Mouse (Mus musculus) hematopoietic stem cell, adult 5-6 weeks (primary cell): ENCODE data around the gene Ccdc93. TPM values are rescaled to one million over a fixed set of nuclear protein-coding genes. Genes with fewer than 3 reads are reported as not detected.
A peak's percentile ranks its signal among the peaks of the same experiment; 100 is the strongest.

Experiments
- ATAC-seq, 2 experiments: fragments of 125-278 bp in 1 of 2; replicated peaks in 1 of 2; 2 replicates each; pipeline ENCODE4 v1.8.0; 2016 to 2017; ENCODE audit warnings: inconsistent platforms in 2 of 2, mild to moderate bottlenecking in 2 of 2, moderate number of reproducible peaks in 2 of 2, low read depth in 1 of 2, moderate TSS enrichment in 1 of 2; ENCODE audit not compliant: low FRiP score in 2 of 2, poor library complexity in 2 of 2, severe bottlenecking in 2 of 2, insufficient read depth in 1 of 2, low TSS enrichment in 1 of 2
- total RNA-seq: library from RNA; stranded (forward); fragments of 172-1452, 232-1000 nt; gene quantifications from 2 replicates; pipeline ENCODE4 v1.2.3, GENCODE M21; 2017

The Ccdc93 gene
- 18.4 and 18.8 TPM in 2 replicates for total RNA-seq

DNA sequence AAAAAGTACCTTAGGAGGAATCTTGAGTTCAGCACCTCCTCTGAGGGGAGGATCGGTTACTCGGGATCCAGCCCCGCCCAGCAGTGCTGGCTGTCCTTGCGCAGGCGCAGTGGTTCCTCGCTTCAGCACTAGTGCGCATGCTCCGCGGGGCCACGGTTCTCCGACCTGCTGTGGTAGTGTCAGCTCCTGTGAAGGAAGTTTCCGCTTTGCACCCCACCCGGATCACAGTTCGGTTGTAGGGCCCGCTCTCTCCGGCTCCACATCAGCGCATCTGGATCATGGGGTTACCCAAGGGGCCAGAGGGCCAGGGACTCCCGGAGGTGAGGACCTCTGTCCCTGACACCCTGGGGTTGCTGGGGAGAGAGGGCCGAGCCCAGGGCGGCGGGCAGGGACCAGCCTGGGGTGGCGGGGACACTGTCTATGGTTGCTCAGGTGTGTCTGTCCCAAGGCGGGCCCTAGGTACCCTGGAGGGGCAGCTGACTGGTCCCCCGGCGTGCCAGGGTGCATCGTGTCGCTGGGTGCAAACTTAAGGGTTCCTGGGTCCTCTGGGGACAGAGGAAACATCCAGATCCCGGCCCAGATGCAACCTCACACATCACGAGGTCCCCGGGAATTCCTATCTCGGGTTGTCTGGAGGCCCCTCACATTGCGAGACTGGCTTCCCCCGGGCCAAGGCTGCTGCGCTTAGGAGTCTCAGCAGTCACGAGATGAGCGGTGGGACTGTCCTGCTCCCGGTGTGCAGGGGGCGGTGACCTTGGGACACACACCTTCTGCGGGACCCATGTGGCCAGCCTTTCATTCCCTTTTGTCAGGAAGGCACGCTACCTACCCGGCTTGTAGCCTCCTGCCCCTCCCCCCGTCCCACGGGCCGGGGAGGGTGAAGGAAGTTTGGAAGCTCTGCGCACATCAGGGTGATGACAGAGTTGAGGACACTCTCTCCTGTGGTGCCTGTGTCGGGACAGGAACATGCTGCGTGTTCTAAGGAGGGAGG is at the start of gene Ccdc93:
Ccdc93 (plus strand) TSS at position 112 of the 991 bp plus-strand sequence.
- peak; percentile 86 to 90 for ATAC-seq

DNA sequence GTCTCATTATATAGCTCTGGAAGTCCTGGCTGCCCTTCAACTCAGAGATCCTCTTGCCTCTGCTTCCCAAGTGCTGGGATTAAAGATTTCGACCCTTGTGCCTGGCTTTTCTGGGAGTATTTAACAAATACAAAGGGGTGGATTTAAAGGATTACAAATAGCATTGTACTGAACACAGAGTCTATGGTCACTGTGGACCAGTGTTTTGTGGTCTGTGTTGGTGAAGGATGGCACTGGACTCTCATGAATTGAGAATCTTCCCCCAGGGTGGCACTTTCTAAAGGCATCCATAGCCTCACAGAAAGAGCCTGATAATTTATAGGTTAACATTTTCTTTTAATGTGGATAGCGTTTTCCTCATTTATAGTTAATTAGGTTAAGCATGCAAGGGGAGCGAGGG is 49.3 kb upstream of the Ccdc93 start:
- ATAC-seq: no peak

DNA sequence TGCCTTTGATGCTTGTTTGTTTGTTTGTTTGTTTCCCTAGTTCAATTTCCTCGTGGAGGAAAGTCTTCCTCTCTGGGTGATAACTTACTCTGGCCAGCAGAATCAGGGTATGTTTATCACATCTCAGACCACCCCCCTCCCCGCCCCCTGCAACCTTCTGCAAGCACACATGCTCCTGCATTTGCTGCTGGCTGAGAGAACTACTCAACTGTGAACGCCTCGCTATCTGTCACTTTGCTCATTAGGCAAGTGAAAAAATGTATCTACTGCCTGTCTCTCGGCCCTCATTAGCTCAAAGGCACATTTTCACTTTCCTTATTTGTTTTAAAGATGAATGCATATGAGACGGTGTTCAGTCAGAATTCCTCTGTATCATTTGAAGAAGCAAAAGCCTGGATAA is 42.5 kb upstream of the Ccdc93 start:
- no peak for ATAC-seq

DNA sequence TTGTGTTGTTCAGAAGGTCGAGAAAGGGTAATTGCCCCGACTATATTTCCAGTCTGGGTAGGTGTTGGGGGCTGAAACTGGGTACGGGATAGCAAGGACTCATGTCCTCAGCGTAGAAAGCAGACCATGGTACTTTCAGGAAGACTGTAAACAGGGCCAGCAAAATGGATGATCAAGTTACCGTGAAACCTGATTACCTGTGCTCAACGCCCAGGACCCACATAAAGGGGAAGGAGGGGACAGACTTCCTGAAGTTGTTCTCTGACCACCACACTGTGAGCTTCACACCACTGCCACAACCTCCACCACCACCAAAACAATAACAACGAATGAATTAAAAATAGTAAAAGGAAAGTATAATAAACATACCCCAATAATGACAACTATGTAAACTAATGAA is 42.1 kb upstream of the Ccdc93 start:
- ATAC-seq: no peak

DNA sequence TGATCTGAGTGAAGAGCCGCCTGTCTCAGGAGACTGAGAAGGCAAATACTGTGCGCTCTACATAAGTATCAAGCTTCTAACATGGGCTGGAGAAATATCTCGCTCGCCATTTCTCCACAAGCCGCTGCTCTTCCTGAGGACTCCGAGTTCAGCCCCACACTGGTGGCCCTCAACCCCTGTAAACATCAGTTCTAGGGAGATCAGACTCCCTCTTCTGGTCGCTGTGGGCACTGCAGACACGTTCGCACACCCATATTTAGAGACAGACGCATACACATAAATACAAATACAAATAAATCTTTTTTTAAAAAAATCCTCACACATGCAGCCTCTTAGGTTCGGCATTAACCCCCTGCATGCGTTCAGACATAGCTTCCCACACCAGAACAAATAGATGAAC is 41.3 kb upstream of the Ccdc93 start:
- ATAC-seq: no peak

DNA sequence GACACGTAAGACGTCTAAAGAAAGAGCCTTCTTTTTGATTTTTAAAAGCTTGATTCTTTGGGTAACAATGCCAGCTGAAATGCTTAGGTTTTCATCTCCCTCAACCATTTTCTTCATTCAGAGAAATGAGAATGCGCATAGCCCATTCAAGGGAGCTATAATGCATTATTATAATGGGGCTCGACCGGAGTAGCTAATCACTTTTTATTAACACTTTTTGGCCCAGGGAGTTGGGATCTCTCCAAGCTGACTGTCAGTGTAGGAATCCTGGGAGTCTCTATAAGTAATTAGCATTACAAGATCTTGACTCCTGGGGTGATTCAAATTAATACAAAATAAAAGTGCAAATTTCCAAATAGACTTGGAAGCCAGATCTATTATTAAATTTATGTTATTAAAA is 40.8 kb upstream of the Ccdc93 start:
- no peak for ATAC-seq

DNA sequence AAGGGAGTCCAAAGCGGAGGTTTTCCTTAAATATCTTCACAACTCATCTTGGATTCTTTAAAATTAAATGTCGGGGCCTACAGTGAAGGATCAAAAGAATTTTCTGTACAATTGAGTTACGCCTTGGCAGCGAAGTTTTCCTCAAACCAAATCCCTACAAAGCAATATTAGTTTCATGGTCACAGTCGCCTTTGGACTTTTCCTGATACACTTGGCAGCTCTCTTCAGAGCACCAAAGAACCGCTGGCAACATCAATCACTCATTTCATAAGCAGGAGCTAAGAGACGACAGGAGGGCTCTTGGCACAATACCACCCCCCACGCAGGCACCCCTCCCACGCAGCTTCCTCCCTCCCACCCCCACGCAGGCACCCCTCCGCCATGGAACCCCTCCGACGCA is 40.4 kb upstream of the Ccdc93 start:
- ATAC-seq: no peak

DNA sequence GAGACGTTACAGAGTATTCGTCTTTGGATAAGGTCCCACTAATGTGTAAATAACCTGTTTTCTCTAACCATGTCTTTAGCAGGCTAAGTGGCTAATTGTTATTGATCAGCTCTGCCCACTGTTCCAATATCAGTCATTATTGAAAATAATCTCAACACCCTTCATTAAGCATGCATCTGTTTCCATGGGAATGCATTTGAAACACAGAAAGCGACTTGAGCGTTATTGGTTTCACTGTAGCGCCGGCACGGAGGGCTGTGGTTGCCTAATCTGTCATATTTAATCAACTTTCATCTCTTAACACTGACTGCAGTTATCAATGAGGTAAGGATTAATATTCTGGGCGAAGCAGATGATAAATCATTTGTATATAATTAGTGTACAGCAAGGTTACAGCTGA is 40.0 kb upstream of the Ccdc93 start:
- ATAC-seq: no peak

DNA sequence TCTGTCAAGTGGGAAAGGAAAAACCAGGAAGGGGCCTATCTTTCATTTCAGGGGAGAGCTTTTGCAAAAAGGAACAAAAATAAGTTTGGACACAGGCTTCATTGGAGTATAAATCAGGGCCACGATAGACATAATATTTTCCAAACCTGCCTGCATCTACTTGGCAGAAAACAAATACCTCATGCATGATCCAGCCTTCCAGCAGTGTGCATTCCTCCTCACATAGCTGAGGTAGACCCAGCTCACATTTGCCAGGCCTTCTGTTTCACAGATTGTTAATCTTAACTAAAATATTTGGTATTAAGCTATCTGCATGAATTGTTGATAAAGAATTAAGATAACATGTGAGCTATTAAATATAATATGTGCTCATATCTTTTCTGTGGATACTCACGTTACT is 37.7 kb upstream of the Ccdc93 start:
- no peak for ATAC-seq

DNA sequence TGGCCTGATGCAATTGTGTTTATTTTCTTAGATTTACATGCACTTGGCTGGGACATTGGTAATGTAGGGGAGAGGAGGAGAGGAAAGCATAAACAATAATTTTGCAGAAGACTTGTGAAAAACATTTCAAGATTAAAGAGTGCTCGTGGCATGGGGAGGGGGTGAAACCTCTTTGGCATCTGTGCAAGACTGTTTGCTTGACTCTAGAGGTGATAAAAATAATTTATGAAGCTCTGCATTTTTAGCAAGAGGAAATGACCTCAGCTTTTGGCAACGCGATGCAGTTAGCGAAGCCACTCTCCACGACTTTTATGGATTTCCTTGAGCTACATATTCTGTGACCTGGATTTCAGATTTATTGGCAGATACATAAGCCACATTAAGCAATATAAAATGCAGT is 36.1 kb upstream of the Ccdc93 start:
- ATAC-seq: no peak

DNA sequence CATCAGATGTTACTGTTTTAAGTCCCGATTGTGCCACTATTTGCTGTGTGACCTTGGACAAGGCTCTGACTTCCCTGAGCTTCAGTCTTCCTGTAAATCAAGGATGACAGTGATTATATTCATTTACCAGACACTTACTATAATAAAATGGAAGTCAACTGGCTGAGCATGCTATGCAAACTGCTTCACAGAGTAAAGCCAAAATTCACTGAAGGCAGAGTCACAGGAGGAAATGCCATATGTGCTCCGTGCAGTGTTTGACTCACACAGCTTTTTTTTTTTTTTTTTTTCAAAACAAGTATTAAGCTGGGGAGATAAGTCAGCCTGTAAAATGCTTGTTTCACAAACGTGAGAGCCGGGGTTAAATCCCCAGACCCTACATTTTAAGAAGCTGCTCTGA is 34.3 kb upstream of the Ccdc93 start:
- ATAC-seq: no peak

DNA sequence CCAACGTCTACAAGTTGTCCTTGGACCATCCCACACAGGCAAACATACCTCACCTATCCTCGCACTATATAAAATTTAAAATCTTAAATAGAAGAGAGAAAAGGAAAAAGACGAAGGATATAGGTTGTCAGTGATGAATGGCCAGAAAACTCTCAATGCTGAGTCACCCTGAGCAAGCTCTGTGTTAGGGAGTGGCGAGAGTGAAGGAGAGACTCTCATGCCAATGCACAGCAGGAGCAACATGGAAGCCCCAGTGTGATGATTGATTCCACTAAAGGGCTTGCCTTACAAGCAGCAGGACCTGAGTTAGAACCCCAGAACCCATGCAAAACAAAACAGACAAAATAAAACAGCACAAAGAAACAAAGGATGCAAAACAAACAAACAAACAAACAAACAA is 32.6 kb upstream of the Ccdc93 start:
- ATAC-seq: no peak

DNA sequence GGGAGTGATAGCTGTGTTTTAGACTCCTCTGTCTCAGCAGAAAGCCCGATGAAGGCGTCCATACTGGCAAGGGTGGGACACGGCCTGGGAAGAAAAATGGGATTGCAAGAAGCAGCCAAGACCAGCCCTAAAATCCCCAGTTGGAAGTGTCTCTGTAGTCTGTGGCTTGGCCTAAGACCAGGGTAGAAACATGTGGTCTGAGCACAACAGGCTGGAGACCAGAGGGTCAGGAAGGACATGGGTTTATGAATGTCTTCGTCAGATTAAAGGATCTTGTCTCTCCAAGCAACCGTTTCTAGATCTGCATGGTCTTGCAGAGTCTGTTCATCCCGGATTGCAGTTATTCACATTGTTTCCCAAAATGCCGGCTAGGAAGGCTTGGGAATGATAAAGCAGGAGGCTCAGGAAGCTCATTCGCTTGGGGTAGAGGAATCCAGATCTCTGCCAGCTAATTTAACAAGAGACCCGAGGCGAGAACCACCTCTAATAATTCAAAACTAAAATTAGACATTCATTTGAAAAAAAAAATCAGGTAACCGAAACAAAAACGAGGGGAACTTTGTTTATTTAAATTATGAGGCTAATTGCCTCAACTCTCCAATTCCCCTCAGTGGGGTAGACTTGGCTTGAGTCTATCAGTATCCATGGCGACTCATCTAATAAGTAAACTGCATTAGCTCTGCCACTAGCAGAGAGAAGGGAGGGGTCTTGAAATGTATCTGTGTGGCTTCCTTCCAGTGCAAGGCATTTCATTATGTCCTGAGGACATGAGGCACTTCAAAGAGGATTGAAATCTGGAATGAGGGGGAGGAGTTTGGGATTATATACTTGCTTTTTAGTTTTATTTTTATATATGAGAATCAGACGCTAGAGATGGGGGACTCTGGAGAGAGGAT is 31.6 kb upstream of the Ccdc93 start:
- no peak for ATAC-seq

DNA sequence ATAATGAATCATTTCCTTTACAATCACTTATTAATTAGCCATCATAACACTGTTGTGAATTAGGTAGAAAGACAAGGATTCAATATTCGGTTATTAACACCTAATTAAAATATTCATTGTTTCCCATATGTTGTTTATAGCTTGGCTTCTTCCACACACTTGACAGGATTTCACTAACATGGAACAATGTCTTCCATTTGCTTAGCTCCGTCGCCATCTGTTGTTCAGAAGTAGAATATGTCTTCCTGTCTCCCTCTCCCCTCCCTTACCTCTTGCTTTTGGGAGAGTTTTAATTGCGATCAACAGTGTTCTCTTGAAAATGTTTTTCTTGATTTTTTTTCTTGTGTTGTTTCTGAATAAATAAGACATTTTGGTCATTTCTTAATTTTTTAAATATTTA is 30.6 kb upstream of the Ccdc93 start:
- peak in 1 of 2 experiments; percentile 67; a peak in 2 of 4 replicates for ATAC-seq

DNA sequence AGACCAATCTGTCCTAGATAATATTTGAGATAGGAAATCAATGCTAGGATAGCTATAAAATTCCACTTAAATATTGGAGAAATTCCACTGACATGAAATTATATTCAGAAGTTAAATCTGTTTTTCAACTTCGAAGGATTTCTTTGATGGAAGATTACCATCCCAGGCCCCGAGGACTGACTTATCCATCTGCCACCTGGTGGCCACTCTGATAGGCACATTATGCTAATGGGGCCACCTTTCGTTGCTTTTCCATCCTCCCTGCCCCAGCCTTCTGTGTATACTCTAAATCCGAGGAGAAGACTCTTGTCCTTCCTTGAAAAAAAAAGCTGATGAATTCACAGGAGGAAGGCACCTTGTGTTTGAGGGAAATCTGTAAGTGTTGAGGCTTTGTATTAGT is 11.8 kb upstream of the Ccdc93 start:
- ATAC-seq: peak in 1 of 2 experiments; percentile 60; a peak in 2 of 4 replicates

DNA sequence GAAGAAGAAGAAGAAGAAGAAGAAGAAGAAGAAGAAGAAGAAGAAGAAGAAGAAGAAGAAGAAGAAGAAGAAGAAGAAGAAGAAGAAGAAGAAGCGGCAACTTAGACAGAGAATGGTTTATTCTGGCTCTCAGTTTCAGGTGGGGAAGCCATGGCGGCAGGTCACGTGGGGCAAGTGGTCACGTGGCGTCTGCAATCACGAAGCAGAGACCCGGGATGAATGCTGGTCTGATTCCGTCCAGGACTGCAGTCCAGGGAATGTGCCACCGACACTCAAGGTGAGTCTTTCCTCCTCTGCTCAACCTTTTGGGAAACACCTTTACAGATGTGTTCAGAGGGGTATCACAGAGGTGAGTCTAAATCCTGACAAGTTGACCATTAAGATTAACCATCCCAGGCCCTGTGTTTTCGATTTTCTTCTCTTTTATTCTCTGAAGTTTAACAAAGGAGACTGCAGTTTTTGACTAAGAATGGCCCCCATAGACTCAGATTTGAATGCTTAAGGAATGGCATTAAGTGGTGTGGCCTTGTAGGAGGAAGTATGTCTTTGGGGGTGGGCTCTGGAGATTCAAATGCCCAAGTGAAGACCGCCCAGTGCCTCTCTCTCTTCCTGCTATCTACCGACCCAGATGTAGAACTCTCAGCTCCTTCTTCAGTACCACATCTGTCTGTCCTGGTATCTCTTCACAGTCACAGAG is 11.1 kb upstream of the Ccdc93 start:
- no peak for ATAC-seq

DNA sequence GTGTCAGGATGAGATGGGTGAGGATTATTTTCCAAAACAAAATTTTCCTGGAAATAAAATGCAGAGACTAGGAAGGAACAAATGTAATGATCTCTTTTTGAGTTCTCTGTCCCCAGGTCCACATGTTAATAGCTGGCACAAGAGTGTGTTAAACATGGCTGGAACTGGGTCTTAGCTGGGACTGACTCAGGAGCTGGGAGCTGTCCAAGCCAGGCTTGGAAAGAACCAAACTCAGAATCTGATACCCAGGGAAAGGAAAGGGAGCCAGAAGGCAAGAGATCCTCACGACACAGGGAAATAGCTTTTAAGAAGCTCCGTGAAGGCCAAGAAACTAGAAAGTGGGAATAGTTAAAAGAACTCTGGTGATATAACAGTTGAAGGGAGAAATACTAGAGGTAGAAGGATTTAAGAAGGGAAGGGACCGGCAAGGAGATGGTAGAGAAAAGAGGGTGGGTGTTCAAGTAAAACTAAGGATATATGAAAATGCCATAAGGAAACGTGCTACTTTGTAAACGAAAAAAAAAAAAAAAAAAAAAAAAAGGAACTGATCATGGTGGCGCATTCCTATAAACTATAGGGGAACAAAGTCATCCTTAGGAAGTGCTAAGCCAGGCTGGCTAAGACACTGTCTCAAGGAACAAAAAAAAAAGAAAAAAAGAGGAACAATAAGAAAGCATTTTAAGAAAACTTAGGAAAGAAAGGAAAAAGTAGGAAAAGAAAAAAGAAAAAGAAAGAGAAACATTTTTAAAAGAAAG is 489 bp upstream of the Ccdc93 start:
- ATAC-seq: peak; percentile 17 to 37; a peak in 3 of 4 replicates
